Comparison of ENCODE assay signal across 19 mouse cellular contexts in the genomic region with DNA sequence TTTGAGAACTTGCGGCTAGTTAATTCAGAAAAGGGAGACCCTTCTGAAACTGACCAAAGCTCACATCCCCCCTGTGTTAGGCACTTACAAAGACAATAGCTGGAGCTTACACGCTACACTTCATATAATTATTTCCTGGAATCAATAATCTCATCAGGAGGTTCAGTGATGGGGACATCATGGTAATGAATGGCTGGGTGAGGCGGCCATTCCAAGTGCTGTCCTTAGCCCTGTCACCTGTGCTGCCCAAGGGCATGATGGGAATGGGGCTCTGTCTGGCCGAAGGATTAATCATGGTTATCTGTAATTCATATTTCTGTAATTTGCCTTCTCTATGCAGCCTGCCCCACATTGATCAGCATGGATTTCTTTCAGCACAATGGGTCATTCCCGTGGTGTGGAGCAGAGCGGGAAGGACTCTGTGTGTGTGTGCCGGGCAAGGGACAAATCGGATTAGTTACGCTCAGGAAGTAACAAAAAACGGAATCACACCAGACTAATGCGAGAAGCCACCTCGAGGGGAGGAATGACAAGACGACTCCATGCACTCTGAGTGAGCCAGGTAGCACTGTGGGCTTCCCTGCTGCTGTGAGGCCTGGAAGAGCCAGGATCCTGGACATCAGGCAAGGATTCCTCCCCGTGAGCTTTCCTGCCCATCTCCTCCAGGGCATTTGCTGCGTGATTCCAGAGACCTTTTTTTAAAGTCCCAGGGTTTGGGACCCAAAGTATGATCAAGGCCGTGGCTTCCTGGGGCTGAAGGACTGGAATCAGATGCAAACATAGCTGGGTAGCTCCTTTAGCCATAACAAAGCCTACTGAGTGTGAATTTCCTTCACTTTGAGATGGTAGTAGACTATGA.
DNase-seq lines count a peak whose midpoint lies in the region; ATAC-seq and TF ChIP-seq lines count a peak whose summit lies in the region.
"Had no signal": no experiment of that assay in that cellular context is flagged by ENCODE, and none has a peak within 500 bp of the region (broad histone marks: within the 10 kb centered on the region; RNA-seq: fewer than 3 reads in every experiment).

No protein-coding gene starts in this region.

- no peak for ATAC-seq in midbrain, postnatal 0 days (ENCODE audit: low FRiP score)
- peak; percentile 87 for ATAC-seq in midbrain, embryonic 12.5 days (ENCODE audit: low FRiP score, low read depth)
- ATAC-seq: forebrain, embryonic 14.5 days had no signal

- H3K36me3 ChIP-seq in midbrain, embryonic 10.5 days = no peaks in the 10 kb centered on the region
- H3K36me3 ChIP-seq in midbrain, postnatal 0 days (ENCODE audit: insufficient read depth, low read length) = no peaks in the 10 kb centered on the region
- H3K36me3 ChIP-seq in embryonic facial prominence, embryonic 10.5 days (replicated peaks) = no peaks in the 10 kb centered on the region
- no peaks in the 10 kb centered on the region for H3K36me3 ChIP-seq in midbrain, embryonic 12.5 days
- H3K36me3 ChIP-seq: intestine, embryonic 15.5 days had no signal

- no peak overlapping the region for H3K9ac ChIP-seq in midbrain, postnatal 0 days (replicated peaks; ENCODE audit: low read length, poor library complexity, severe bottlenecking)
- H3K9ac ChIP-seq in midbrain, embryonic 12.5 days (replicated peaks) = no peak overlapping the region
- H3K9ac ChIP-seq: intestine, embryonic 15.5 days; liver, postnatal 0 days had no signal

- no peak overlapping the region for H3K4me2 ChIP-seq in midbrain, postnatal 0 days (ENCODE audit: low read depth, low read length, poor library complexity, severe bottlenecking)
- peak overlapping the region; percentile 36 for H3K4me2 ChIP-seq in midbrain, embryonic 12.5 days (replicated peaks)
- H3K4me2 ChIP-seq: heart, embryonic 11.5 days; intestine, embryonic 15.5 days had no signal

- peaks cover 92% of the 10 kb centered on the region for H3K27me3 ChIP-seq in midbrain, embryonic 10.5 days (ENCODE audit: low read depth, poor library complexity, severe bottlenecking)
- H3K27me3 ChIP-seq in midbrain, postnatal 0 days (ENCODE audit: insufficient read depth, low read length) = peaks cover 40% of the 10 kb centered on the region
- peaks cover 80% of the 10 kb centered on the region for H3K27me3 ChIP-seq in embryonic facial prominence, embryonic 10.5 days (replicated peaks; ENCODE audit: low read depth, poor library complexity, severe bottlenecking)
- H3K27me3 ChIP-seq in midbrain, embryonic 12.5 days = peaks cover 92% of the 10 kb centered on the region
- H3K27me3 ChIP-seq: intestine, embryonic 15.5 days had no signal

- 24% methylated on average over 16 of the region's 16 CpGs for WGBS in midbrain, embryonic 10.5 days
- 14% methylated on average over 16 of the region's 16 CpGs for WGBS in midbrain, postnatal 0 days
- 33% methylated on average over 16 of the region's 16 CpGs for WGBS in embryonic facial prominence, embryonic 10.5 days
- WGBS in midbrain, embryonic 12.5 days = 18% methylated on average over 16 of the region's 16 CpGs

- H3K9me3 ChIP-seq in midbrain, embryonic 10.5 days (replicated peaks) = no peaks in the 10 kb centered on the region
- no peaks in the 10 kb centered on the region for H3K9me3 ChIP-seq in midbrain, postnatal 0 days (ENCODE audit: low read length)
- no peaks in the 10 kb centered on the region for H3K9me3 ChIP-seq in embryonic facial prominence, embryonic 10.5 days
- no peaks in the 10 kb centered on the region for H3K9me3 ChIP-seq in midbrain, embryonic 12.5 days
- H3K9me3 ChIP-seq: intestine, embryonic 15.5 days; megakaryocyte, embryonic 14.5 days had no signal

- peaks cover 30% of the 10 kb centered on the region for H3K4me1 ChIP-seq in midbrain, embryonic 10.5 days
- no peaks in the 10 kb centered on the region for H3K4me1 ChIP-seq in midbrain, postnatal 0 days (ENCODE audit: insufficient read depth, low read length)
- H3K4me1 ChIP-seq in embryonic facial prominence, embryonic 10.5 days = peaks cover 12% of the 10 kb centered on the region
- peaks cover 11% of the 10 kb centered on the region for H3K4me1 ChIP-seq in midbrain, embryonic 12.5 days
- H3K4me1 ChIP-seq: megakaryocyte, embryonic 14.5 days had no signal

- DNase-seq in midbrain, embryonic 10.5 days (ENCODE audit: low spot score) = peak; percentile 64
- no peak for DNase-seq in midbrain, postnatal 0 days (ENCODE audit: low spot score)
- DNase-seq in embryonic facial prominence, embryonic 10.5 days (ENCODE audit: low spot score) = no peak
- peak; percentile 11 for DNase-seq in retina, postnatal 7 days (ENCODE audit: low read depth, low spot score)
- no peak for DNase-seq in lung, postnatal 4 days
- no peak for DNase-seq in T-cell, adult 2 months (ENCODE audit: low spot score)
- DNase-seq: adrenal gland, adult 2 months; cerebellum, adult 9-11 months; left cerebral cortex, postnatal 4 days; liver; lung, postnatal 14 days; thymus, postnatal 36 days had no signal

- TF ChIP-seq CTCF in midbrain, postnatal 0 days (IDR thresholded peaks at IDR 0.05) = no peak

- H3K4me3 ChIP-seq in midbrain, embryonic 10.5 days = peak overlapping the region; percentile 23; the same call in 1 of the 2 replicates
- H3K4me3 ChIP-seq in midbrain, postnatal 0 days (ENCODE audit: low read depth, low read length) = no peak overlapping the region
- H3K4me3 ChIP-seq in embryonic facial prominence, embryonic 10.5 days = 0 out of 2 replicates have a peak overlapping the region, but pooled peaks have one; percentile 18
- H3K4me3 ChIP-seq in midbrain, embryonic 12.5 days = no peak overlapping the region
- H3K4me3 ChIP-seq: intestine, embryonic 15.5 days; left cerebral cortex, adult 2 months; megakaryocyte, embryonic 14.5 days had no signal

- H3K27ac ChIP-seq in midbrain, embryonic 10.5 days (replicated peaks) = 0 out of 2 replicates have a peak overlapping the region, but pooled peaks have one; percentile 50
- no peak overlapping the region for H3K27ac ChIP-seq in midbrain, postnatal 0 days (ENCODE audit: low read depth, low read length)
- no peak overlapping the region for H3K27ac ChIP-seq in embryonic facial prominence, embryonic 10.5 days (replicated peaks)
- no peak overlapping the region for H3K27ac ChIP-seq in midbrain, embryonic 12.5 days (replicated peaks)
- H3K27ac ChIP-seq: intestine, embryonic 15.5 days; left cerebral cortex, adult 2 months had no signal

Comparison
In these comparisons a context has a peak if more than half of its experiments do, and no peak if none do; other contexts are left out.
1. DNase-seq: peak in midbrain, embryonic 10.5 days (single experiment) and retina, postnatal 7 days (single experiment); none in midbrain, postnatal 0 days (single experiment), embryonic facial prominence, embryonic 10.5 days (single experiment), lung, postnatal 4 days (0 of 2) and T-cell, adult 2 months (single experiment).
2. H3K4me3 ChIP-seq: peak in midbrain, embryonic 10.5 days (single experiment) and embryonic facial prominence, embryonic 10.5 days (single experiment); none in midbrain, postnatal 0 days (single experiment) and midbrain, embryonic 12.5 days (single experiment).